Mouse (Mus musculus) liver, adult (tissue): ENCODE measurements around the gene Cdh12.

Experiments
- GATA4 ChIP-seq: IDR thresholded peaks from 2 replicates; pipeline ENCODE4 v1.6.1; 2014; ENCODE audit warnings: mild to moderate bottlenecking, low read length; ENCODE audit not compliant: insufficient replicate concordance

Cdh12 gene

DNA sequence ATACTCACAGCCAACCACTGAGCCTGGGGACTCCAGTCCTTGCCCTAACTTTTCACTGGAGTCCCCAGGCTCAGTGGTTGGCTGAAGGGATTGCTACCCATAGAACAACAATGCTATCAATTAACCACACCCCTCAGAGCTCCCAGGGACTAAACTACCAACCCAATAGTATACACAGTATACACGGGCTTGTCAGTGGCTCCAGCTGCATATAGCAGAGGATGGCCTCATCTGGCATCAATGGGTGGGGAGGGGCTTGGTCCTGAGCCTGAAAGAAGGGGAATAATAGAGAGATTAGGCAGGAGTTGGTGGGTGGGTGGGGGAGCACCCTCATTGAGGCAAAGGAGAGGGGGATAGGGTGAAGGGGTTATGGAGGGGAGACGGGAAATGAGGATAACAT, 518.4 kb downstream of the Cdh12 start:
- no peak for TF ChIP-seq GATA4

DNA sequence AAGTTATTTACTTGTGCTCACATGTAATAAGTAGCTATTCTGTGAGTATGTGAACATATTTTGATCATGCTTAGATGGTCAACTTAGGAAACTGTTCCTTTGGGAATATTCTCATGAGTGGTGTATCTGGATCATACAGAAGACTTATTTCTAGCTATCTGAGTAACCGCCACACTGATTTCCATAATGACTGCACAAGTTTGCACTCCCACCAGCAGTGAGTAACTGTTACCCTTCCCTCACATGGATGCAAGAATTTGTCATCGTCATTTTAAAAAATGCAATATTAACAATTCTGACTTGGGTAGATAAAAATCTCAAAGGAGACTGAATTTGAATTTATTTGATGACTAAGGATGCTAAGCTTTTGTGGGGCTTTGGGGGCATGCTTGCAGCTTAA, 522.0 kb downstream of the Cdh12 start:
- TF ChIP-seq GATA4: no peak

DNA sequence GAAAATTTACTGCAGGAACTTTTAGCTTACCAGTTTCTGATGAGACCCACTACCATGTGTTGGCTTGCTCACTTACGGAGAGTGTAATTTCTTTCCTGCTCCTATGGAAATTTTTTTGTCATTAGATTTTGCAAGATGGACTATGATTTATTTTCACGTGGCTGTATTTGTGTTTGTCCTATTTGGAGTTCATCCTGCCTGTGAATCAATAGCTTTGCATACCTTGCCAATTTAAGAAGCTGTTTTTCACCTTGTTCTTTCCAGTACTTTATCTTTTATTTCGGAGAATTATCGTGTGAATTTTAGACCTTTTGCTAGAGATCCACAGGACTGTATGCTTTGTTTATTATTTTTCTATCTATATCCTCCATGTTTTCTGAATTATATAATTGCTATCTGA, 551.5 kb downstream of the Cdh12 start:
- TF ChIP-seq GATA4: no peak

DNA sequence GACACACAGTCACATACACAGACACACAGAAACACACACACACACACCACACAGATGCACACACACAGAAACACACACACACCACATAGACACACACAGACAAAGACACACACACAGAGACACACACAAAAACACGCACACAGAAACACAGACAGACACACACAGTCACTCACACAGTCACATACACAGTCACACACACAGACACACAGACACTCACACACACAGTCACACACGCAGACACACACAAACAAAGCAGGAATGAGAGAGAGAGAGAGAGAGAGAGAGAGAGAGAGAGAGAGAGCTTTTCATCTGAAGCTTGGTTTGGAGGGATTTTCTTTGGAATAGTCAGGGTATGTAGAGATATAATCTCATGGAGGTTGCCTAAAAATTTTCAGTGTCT, 558.9 kb downstream of the Cdh12 start:
- no peak for TF ChIP-seq GATA4

DNA sequence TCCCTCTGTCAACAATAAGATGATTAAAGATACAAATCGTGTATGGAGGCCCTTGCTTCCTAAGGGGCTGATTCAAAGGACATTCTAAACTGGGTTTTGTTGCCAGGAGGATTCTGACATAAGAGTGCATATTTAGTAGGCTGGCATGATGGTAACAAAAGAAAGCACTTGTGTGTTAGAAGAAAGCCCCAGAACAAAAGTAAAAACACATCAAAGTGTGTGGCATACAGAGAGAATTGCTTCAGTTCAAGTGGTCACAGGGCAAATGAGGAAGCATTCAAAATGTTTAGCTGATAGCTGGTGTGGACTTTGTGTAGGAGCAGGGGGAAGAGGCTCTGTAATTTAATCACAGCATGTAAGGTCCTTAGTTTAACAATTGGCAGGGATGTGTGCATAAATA, 559.4 kb downstream of the Cdh12 start:
- no peak for TF ChIP-seq GATA4

DNA sequence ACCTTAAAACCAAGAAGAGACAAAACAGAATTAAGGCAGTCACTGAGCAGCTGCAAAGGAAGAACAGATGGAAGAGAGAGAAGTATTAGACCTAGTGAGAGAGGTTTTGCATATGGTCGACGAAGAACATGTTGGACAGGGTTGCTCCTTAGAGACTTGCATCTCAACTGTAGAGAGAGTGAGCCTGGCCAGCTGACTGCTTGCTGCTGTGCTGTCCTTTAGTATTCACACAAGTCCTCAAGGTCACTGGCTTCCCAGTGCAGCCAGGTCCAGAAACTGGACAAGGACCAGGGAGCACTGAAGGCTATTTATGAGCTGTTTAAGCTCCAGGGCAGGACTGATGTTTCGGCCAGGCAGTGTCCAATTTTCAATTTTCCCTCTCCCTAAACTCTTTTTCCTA, 559.9 kb downstream of the Cdh12 start:
- TF ChIP-seq GATA4: no peak

DNA sequence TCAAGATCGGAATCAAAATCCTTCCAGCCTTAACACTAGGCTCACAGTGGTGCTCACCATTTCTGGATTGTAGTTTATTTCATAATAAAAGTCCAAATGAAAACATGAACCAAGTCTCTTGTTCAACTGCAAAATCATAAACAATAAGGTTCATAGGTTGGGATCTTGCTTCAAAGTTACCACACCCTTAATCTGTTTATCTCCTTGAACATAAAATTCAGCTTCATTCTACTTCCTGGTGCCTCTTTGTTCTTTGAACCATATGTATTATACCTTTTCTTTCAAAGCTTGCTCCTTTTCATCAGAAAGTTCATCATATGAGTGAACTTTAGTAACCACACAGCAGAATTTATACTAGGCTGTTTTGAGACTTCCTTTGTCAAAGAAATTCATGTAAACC, 614.6 kb downstream of the Cdh12 start:
- TF ChIP-seq GATA4: no peak

DNA sequence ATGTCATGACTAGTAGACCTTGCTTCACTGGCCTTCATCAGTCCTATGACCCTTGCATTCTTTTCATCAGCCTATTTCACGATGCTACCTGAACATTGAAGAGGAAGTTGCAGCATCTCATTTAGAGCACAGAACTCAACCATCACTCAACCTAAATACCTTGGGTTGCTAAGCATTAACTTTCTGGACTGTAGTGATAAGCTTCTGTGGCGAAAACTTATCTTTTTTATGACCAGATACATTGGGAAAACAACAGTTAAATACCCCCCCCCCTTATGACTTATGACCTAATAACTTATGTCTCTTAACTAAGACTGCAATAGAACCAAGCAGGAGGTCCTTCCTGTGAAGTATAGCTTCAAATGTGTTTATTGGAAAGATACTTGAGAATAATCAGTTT, 620.2 kb downstream of the Cdh12 start:
- no peak for TF ChIP-seq GATA4

GRCm38 (mm10) chr15:21092824-21093223, 643.8 kb downstream of the Cdh12 start:
- TF ChIP-seq GATA4: no peak

- no peak for TF ChIP-seq GATA4
These were observed 660.2 kb downstream of the Cdh12 start for GRCm38 (mm10) chr15:21109009-21109841.

DNA sequence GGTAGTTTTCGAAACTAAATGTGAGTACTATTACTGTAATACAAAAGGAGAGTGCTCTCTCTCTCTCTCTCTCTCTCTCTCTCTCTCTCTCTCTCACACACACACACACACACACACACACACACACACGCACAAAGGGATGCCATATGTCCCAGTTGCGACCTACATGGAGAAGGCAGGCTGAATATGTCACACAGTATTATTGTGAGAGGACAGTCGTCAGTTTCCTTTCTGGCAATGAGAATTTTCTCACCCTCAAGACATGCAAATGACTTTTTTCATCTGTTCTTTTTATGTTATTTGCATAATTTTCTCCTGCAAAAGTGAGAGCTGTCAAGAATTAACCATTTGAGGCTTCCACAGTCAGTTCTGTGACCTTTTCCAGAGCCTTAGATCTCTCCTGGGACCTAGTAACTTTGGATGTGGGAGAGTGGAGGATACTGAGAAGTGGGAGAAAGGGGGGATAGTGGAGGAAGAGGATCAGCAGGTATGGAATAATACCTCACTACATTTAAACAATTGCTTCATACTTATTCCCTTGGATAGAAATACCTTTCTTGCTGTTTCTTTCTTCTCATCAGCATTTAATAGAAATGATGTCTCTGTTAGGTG, 660.9 kb downstream of the Cdh12 start:
- TF ChIP-seq GATA4: no peak

GRCm38 (mm10) chr15:21110874-21111603, 662.0 kb downstream of the Cdh12 start:
- no peak for TF ChIP-seq GATA4

- no peak for TF ChIP-seq GATA4
These were observed 681.6 kb downstream of the Cdh12 start for GRCm38 (mm10) chr15:21130660-21131059.

- TF ChIP-seq GATA4: no peak
These were observed 683.9 kb downstream of the Cdh12 start for GRCm38 (mm10) chr15:21132999-21133398.

- no peak for TF ChIP-seq GATA4
These were observed 697.8 kb downstream of the Cdh12 start for GRCm38 (mm10) chr15:21146896-21147295.

DNA sequence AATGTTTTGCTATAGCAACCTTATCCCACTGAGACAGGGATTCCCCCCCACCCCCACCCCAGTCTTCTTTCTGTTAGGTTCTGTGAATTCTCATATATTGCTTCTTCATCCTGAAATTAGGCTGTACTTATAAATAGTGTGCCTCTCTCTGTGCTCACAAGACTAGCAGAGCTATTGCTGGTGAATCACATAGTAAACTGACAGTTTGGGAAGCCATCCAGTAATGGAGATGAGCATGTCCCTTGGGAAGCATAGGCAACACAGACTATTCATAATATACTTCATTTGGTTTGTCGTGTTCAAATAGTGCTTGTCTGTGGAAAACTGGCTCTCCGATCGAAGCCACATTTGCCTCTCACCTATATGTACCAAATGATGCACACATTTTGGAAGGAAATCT, 704.5 kb downstream of the Cdh12 start:
- TF ChIP-seq GATA4: no peak
